Mouse (Mus musculus): ENCODE results near the gene Spata31d1a.

GRCm38 (mm10) chr13:59719475-59719874 lies 9.3 kb upstream of the Spata31d1a start:
- TF ChIP-seq CTCF (IDR thresholded peaks at IDR 0.05; ENCODE audit: insufficient read depth, low read depth, low read length) (no peak), POLR2A (IDR thresholded peaks at IDR 0.05; ENCODE audit: insufficient read depth, low read depth, low read length) (no peak)

Data from olfactory bulb, adult 2 months (tissue).